Mouse (Mus musculus): ENCODE data around the gene Apoa1.

The Apoa1 gene

DNA sequence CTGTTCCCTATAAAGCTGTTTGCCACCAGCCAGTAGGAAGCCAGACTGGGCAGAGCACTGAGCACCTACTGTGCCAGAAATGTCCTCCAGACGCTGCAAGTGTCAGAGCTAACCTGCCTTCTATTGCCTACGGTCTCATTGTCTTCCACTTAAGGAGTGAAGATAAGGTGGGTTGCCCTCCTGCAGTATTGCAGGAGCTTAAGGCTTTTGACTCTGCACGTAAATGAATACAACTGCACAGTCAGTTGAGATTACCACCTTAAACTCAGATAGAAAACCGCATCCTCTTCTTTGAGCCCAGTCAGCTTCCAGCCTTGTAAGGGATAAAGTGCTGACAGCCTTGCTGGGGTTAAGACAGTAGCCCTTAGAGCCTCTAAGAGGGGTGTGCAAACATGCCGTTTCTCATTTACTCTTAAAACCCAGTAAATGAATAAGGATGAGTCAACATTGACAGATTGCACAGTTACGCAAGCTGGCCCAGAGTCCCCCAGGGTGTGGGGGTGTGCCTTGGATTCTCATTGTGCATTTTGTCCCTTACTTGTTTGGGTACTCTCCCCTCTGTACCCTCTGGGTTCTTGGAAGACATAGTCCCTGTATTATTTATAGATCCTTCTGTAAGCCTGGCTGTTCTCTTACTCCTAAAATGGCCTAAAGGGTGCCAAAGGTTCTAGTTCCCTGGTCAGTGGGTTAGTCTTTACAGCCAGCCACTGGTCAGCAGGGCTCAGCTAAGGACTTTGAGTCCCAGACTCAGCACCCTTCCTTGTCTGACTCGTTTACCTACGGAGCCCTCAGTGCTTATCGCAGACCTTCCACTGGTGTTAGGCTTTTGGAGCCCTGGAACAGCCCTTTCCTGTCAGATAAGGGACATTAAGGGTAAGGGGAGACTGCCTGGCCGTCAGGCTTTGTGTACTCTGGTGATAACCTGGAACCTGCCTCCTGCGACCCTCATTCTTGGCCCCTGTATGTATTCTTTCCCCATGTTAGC lies 12.8 kb upstream of the Apoa1 start:
- DNase-seq (ENCODE audit: low spot score in 2 of 2), result no peak

DNA sequence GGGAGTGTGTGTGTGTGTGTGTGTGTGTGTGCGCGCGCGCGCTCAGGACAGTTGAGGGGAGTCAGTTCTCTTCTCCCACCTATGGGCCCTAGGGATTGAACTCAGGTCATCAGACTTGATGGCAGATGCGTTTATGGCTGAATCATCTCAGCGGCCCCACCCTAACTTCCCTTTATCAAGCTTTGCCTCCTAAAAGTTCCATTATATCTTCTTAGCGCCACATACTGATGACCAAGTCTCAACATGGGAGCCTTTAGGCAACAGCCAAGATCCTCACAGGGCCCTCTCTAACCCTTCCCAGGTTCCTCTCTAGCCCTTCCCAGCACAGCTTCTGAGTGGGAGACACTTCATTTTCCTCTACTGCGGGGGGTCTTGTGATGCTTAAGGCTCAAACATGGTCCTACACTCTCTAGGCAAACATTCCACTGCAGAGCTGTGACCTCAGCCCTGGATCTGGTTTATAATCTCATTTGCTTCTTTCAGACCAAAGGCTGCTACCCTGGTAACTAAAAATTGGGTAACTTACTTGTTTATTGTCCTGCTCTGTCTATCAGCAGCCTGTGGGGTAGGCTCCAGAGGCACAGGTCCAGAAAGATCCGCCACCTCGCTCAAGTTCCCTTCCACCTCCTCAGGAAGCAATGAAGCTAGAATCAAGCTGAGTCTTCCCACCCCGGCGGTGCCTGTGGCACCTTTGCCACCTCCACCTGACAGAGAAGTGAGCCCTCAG lies 11.5 kb upstream of the Apoa1 start:
- DNase-seq (ENCODE audit: low spot score in 2 of 2), result no peak

DNA sequence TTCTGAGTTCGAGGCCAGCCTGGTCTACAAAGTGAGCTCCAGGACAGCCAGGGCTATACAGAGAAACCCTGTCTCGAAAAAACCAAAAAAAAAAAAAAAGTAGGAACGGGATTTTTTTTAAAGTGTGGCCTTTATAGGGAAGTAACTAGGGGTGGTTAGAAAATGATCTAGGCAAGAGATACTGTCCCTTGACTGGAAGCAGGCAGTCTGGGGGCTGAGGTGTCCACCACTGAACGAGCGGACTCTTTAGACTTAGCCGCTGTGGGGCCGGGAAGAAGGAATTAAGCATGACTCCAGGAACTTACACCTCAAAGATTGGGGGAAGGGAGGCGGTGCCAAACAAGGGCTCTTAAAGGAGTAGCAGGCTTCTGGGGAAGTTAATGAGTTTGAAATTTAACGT lies 10.2 kb upstream of the Apoa1 start:
- no peak for DNase-seq (ENCODE audit: low spot score in 2 of 2)

DNA sequence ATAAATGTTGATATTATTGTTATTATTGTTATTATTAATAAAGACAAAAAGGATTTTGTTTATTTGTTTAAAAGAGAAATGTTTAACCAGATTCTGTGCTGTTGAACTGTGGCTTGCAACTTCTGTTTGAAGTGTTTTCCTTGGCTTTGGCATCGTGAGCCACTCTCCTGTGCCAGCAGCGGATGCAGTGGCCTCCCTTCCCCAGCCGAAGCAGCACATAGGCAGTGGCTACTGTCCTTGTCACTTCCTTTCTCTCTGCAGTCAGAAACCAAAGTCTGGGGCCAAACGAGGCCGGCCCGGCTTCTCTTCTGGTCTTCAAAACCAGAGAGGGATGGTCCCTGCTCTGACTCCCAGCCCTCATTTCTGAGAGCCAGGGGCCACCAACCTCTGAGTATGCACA lies 5.3 kb upstream of the Apoa1 start:
- DNase-seq (ENCODE audit: low spot score in 2 of 2), result no peak

DNA sequence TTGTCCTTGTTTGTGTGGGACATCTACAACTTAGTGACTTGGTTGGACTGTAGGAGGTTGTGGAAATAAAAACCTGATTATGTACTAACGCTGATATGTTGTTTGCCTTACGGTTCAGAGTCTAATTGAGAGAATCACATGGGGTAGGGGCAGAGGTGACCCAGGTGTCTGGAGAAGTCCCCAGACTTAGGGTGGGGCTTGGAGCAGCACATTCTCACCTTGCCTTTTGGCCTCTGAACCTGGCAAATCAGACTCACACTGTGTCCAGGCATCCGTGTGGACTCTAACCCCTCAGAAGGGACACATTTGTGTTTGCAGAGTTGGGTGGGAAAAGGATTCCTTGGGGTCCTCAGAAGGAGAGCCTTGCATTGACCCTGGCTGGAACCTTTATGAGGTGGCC lies 4.3 kb upstream of the Apoa1 start:
- no peak for DNase-seq (ENCODE audit: low spot score in 2 of 2)

DNA sequence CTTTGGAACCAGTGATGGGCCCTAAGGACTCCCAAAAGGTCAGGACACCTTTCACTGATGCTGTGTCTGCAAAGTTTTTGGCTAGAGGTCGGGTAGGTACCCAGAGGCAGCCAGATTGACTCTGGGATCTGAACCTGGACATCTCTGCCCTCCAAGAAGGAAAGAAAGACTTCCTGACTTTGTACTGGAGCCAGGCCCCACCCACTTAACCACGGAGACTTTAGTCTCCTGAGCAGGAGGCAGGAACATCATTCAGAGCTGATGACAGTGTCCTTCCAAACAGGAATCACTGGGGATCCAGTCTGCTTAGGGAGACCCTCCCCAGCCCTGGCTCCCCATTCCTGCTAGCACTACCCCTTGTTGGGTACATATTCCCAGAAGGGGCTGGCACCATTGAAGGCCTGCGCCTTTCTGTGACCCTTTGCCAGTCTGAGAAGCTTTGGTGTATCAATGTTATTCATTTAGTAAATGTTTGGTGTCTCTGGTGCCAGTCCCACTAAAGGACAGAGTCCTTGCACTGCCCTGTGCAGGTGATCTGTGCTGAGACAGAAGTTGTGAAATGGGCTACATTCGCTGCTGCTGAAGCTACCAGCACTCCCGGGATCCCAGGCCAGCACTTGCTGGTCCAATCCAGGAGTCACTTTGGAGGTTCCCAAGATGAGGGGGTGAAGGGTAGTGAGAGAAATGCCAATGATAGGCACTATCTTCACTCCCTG lies 3.3 kb upstream of the Apoa1 start:
- no peak for DNase-seq (ENCODE audit: low spot score in 2 of 2)

DNA sequence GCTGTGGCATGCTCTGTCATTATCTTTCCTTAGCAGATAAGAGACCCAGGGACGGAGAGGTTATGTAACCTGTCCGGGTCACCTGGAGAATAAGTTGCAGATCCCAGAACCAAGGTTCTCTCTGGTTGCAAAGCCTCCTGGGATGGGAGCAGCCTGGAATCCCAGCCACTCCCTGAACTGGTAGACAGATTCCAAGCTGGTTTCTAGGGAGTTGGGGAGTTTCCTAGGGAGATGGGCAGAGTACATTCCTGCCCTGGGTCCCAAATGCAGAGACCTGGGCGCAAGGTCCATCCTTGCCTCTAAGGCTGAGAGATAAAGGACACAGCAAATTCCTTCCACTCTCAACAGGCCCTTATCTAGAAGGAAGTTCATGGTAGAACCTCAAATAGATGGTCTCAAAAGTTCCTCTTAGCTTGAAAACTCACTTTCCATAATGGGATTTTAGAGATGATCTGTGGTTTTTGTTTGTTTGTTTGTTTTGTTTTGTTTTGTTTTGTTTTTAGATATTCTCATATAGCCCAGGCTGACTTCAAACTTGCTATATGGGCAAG lies 1.2 kb upstream of the Apoa1 start:
- DNase-seq (ENCODE audit: low spot score in 2 of 2), result no peak

DNA sequence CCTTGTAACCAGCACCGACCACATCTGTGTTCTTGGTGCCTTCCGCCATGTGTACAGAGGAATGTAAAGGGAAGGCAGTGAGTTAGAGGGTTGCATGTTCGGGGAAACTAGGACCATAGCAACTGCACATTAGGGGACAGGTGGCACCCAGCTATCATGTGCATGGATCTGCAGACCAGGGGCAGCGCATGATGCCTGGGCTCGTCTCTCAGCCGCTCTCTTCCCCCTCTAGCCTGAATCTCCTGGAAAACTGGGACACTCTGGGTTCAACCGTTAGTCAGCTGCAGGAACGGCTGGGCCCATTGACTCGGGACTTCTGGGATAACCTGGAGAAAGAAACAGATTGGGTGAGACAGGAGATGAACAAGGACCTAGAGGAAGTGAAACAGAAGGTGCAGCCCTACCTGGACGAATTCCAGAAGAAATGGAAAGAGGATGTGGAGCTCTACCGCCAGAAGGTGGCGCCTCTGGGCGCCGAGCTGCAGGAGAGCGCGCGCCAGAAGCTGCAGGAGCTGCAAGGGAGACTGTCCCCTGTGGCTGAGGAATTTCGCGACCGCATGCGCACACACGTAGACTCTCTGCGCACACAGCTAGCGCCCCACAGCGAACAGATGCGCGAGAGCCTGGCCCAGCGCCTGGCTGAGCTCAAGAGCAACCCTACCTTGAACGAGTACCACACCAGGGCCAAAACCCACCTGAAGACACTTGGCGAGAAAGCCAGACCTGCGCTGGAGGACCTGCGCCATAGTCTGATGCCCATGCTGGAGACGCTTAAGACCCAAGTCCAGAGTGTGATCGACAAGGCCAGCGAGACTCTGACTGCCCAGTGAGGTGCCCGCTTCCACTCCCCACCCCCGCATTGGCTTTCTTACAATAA lies 1.4 kb downstream of the Apoa1 start:
- peak in 1 of 2 experiments; percentile 19 for DNase-seq (ENCODE audit: low spot score in 2 of 2)

DNA sequence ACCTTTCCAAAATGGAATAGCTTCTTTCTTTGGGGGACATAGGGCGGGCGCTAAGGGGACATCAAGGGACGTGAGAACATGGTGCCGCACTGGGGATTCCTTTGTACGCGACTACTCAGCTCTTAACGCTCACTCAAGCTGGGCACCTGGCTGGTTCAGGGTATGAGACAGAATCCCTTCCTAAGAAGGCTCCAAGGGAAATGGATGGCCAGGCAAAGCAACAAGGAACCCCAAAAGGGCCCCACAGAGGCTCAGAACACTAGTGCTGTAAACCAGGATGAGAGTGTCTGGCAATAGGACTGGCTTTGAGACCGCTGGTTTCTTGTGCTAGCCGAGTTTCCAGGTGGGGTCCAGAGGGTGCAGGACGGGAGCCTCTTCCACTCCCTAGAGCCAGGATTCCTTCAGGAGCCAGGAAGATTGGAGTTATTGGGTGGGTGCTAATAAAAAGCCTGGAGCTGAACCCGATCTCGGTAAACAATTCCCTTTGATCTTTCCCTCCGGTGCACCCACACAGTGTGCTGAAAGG lies 2.1 kb downstream of the Apoa1 start:
- DNase-seq (ENCODE audit: low spot score in 2 of 2), result no peak

DNA sequence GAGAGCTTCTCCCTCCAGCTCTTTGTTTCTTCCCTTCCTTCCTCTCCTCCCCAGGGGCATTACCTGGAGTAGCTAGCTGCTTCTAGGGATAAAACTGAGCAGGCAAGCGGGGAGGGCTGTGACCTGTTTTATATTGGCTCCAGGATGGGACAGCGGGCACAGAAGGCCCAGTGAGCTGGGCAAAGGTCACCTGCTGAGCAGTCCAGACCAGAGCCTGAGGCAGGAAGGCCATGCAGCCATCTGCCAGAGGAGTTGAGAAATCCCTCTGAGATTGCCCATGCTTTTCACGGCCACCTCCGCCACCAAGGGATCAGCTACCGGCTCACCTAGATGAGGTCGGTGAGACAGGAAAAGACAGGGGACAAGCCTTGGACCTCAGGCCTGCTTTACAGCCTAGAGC lies 6.8 kb downstream of the Apoa1 start:
- no peak for DNase-seq (ENCODE audit: low spot score in 2 of 2)

DNA sequence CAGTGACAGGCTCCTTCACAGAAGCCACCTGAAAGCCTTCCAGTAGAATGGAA lies 7.0 kb downstream of the Apoa1 start, which contains the start of gene Apoc3:
Gene Apoc3 (minus strand): TSS at position 41 of the 53 bp plus-strand sequence.
- DNase-seq (ENCODE audit: low spot score in 2 of 2), result no peak

DNA sequence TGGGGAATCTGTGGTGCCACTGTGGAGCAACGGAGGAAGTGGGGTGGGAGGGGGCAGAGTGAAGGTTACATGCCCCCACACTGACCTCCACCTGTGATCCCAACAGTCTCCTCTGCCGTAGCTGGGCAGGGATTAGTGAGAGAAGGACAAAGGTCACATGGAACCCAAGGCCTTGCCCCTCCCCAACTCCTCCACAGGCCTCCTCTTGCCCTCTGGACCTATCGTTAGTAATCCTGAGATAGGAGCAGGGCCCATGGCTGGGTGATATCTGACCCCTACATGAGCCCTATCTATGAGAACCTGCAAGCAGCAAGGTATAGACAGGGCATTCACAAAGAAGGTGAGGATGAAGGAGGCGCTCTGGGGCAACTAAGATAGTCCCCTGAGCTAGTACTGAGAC lies 7.3 kb downstream of the Apoa1 start:
- no peak for DNase-seq (ENCODE audit: low spot score in 2 of 2)

DNA sequence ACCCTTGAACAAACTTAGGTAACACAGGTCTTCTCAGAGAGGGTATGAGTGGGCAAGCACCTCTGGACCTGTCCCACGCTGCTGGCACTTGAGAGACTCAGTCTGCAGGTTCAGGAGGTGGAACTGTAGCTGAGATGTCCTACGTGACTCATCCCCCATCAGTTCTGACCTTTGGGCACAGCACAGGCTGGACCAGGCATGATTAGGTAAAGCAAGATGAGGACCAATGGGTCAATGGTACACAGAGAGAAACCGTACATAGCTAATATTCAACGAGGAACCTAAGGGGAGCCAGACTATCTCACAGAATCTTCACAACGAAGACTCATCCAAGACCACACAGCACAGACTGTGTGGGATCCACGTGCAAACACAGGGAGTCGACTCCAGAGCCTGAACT lies 10.5 kb downstream of the Apoa1 start:
- DNase-seq (ENCODE audit: low spot score in 2 of 2), result no peak

DNA sequence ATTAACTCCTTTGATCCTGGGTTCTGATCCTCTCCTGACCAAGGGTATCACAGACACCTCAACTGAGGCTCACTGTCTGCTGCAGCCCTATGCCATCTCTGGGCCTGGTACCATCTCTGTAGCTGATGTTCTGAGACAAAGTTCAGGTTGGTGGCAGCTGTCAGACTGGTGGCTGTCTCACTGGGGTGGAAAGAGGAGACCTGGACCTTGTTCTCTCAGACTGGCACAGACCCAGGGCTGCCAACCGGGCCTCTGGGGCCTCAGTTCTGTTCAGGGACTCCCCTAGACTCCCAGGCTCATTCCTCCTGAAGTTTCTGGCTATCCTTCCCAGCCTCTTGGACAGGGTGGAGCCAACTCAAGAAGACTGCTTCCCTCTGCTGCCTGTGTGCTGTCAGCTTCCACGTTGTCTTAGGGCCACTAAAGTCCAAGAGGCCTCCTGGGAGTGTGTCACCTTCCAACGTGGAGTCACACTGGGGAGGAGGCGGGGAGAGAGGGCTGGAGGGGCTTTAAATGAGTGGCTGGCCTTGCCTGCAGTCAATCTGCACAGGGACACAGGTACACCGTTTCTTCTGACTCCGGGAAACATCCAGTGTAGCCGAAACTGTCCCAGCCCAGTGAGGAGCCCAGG lies 12.3 kb downstream of the Apoa1 start, which contains the start of gene Apoa4:
Gene Apoa4 (plus strand): TSS at position 171 of the 628 bp plus-strand sequence.
- no peak for DNase-seq (ENCODE audit: low spot score in 2 of 2)

DNA sequence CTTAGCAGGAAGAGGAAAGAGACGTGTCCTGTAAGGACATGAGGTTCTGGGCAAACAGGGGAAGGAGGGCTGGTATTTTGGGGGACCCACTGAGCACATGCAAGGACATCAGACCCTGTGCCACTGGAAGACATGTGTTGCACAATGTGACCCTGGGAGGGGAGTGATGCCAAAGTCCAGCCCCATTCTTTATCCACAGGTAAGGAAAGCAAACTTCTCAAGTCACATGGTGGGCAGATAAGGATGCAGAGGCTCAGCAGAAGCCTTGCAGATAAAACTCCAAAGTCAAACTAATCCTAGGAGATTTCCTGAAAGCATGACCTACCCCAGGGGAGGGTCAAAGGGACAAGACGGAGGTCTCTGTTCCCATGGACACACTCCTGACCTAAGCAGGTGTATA lies 13.4 kb downstream of the Apoa1 start:
- no peak for DNase-seq (ENCODE audit: low spot score in 2 of 2)

DNA sequence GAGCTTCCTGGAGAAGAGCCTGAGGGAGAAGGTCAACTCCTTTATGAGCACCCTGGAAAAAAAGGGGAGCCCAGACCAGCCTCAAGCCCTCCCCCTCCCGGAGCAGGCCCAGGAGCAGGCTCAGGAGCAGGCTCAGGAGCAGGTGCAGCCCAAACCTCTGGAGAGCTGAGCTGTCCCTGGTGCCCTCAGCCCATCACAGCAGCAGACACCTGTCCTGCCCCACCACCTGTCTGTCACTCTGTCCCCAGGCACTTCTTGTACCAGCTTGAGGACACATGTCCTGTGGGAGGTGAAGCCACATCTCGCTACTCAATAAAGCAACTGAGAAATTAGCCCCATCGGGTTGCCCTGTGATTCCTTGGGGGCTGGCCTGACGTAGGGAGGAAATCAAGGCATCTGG lies 14.7 kb downstream of the Apoa1 start:
- DNase-seq (ENCODE audit: low spot score in 2 of 2), result no peak

DNA sequence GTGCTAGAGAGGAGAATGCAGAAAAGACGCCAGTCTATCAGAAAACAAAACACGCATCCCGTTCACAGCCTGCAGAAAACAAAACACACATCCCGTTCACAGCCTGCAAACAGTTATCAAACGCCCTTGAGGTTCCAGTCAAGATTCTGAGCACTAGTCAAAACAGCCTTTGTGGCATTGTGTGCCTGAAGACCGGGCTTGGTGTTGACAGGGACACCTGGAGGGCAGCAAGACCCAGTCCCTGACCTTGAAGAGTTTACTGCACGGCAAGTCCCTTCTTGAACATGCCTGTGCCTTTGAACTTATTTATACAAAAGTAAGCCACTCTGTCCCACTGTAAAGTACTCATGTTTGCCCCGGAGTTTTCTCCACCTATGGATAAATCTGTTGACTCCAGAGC lies 15.2 kb downstream of the Apoa1 start:
- no peak for DNase-seq (ENCODE audit: low spot score in 2 of 2)

DNA sequence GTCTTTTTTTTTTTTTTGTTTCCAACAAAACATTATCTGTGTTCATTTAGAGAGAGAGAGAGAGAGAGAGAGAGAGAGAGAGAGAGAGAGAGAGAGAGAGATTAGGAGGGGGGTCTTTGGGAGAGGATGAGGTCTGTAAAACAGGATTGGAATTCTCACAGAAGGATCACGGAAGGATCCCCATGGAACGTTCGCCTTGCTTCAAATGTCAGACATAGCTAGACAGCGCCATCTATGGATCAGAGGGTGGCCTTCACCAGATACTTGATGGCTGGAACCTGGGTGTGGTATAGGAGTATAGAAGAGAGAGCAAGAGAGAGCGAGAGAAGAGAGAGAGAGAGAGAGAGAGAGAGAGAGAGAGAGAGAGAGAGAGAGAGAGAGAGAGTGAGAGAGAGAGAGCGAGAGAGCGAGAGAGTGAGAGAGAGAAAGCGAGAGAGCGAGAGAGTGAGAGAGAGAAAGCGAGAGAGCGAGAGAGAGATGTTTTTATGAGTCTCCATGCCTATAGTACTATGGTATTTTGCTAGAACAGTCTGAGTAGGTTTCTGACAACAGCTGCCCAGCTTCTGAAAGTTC lies 18.5 kb downstream of the Apoa1 start:
- DNase-seq (ENCODE audit: low spot score in 2 of 2), result peak in 1 of 2 experiments; percentile 28

DNA sequence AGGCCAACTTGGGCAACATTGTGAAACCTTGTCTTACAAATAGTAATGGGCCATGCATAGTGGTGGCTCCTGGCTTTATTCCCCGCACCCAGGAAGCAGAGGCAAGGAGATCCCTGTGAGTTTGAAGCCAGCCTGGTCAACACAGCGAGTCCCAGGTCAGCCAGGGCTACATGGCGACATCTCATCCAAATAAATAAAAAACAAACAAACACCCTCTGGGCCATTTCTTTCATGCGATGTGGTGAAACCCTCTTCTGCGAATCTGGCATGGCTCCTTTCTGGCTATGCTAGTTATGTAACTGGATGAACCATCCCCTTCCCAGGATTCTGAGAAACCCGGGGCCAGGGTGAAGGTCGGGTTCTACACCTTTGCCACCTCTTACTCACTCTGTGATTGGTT lies 27.8 kb downstream of the Apoa1 start:
- DNase-seq (ENCODE audit: low spot score in 2 of 2), result no peak

DNA sequence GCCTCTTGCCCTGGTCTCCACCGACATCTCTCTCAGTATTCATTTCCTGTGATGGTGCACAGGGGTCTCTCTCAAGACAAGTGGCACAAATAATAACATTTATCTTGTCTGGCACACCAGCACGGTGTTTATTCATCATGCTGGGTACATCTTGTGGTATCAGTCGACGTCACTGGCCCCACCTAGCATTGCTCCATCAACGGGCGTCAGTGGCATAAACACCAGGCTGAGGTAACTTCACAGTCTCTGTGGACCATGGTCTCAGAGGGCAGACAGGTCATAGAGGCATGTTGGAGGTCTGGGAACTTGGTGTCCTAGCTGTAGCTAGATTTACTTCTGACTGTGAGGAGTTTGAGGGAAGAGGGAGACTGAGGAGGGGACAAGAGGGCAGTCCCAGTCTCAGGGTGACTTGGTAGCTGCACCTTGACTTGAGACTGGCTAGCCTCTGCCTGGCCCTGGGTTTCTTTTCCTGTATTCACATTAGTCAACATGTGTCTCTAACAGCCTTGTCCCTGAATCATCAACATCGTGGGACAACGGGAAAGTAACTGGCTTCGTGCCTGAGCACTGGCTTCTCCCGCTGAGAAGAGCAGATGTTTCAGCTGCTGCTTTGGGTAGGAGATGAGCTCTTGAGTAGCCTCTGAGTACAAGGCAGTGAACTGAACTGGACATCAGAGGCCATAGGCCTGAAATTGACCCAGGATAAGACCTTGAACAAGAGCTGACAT lies 28.4 kb downstream of the Apoa1 start:
- DNase-seq (ENCODE audit: low spot score in 2 of 2), result peak in 1 of 2 experiments; percentile 21
